Mouse (Mus musculus) lung, adult 2 months (tissue): Measurements from ENCODE around the gene Nxph1. TPM values are rescaled to one million over a fixed set of nuclear protein-coding genes. Genes with fewer than 3 reads are reported as not detected.

ENCODE experiments used
- DNase-seq: peaks from one replicate; pipeline ENCODE4 v3.0.0; 2022
- H3K4me1 ChIP-seq: fragments of 200-500 bp; 2 replicates; pipeline ENCODE4 v1.6.1; 2011; ENCODE audit warnings: low read length; ENCODE audit not compliant: control insufficient read depth, insufficient read depth
- H3K4me3 ChIP-seq: fragments of 200-500 bp; replicated peaks from 2 replicates; pipeline ENCODE3; 2011; ENCODE audit warnings: low read depth, mild to moderate bottlenecking, control low read depth, low read length; ENCODE audit errors: extremely low read depth
- CTCF ChIP-seq: fragments of 200-500 bp; IDR thresholded peaks from 2 replicates; pipeline ENCODE4 v1.5.1; 2011; ENCODE audit warnings: mild to moderate bottlenecking, low read length, control low read depth; ENCODE audit not compliant: insufficient read depth
- POLR2A ChIP-seq: fragments of 200-500 bp; IDR thresholded peaks from 2 replicates; pipeline ENCODE4 v1.6.1; 2011; ENCODE audit warnings: low read depth, mild to moderate bottlenecking, control low read depth, low read length, borderline replicate concordance; ENCODE audit errors: extremely low read depth
- WGBS: fragments of 180-500 bp; shearing (Covaris S2); methylation state at CpG from one replicate; pipeline ENCODE4 v1.1.7; 2018; 5-methylcytosine and 5-hydroxymethylcytosine counted together
- polyA plus RNA-seq: library from polyadenylated mRNA; depleted of rRNA; stranded (reverse); fragments of >200 nt; gene quantifications from 2 replicates; pipeline ENCODE4 v1.2.3, GENCODE M21; 2012

Gene Nxph1
- polyA plus RNA-seq, 1 experiment = 0.13 TPM

DNA sequence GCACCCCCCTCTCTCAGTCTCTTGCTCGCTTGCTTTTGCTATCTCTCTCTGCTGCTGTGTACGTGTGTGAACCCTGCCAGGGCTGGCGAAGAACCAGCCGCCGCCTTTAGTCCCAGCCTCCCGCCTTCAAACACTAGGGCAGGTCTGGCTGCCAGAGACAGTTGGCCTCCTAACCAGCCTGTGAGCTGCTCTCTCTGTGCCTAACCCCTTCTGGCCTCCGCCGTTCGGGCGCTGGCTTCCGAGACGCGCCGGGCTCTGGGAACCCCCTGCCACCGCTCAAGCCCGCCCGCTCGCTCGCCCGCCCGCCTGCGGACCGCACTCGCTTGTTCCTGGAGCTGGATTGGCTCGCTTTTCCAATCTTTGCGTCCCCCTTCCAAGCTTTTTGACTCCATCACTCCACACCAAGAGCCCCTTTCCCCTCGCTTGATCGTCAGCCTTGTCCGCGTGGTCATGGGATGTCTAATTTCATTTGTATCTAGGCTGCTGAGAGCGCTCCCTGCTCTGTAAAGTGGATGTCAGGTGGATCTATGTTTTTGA lies 1.5 kb downstream of the Nxph1 start:
- Histone ChIP-seq H3K4me1 (no peaks in the 10 kb centered on the region), H3K4me3 (no peak overlapping the region)
- DNase-seq = no peak
- TF ChIP-seq POLR2A (no peak), CTCF (no peak)
- 4% methylated on average over 31 of the region's 31 CpGs for WGBS

DNA sequence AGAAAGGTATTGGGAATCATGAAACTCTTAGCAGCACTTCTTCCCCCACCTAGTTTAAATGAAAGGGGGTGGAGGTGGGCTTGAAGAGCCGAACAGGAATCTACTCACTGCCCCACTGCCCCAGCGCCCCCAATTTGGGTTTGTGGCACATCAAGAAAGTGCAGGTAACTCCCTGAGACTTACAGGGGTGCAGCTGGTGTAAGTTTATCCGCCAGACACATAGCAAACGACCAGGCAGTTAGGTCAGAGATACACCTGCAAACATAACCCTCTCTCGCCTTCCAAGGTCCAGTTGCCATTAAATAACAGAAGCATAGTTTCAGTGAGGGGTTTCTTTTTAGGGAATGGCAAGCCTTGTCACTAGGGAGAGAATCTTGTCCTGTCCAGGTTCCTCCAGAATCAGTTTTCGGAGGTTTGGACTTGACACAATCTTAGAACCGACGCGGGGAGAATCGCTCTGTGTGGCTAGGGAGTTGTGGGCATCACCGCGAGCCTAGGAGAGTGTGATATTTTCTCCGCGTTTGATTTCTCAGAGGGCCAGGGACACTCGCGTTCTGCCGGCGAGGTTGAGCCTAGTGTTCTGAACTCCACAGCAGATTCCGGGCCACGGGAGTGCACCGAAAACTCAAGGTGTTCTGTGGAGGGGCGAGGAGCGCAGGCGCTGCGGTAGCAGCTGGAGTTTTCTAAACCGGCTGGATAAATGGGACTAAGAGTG lies 2.5 kb downstream of the Nxph1 start:
- DNase-seq = no peak
- WGBS = 3% methylated on average over 26 of the region's 26 CpGs
- Histone ChIP-seq H3K4me1 (no peaks in the 10 kb centered on the region), H3K4me3 (no peak overlapping the region)
- TF ChIP-seq POLR2A (no peak), CTCF (no peak)

DNA sequence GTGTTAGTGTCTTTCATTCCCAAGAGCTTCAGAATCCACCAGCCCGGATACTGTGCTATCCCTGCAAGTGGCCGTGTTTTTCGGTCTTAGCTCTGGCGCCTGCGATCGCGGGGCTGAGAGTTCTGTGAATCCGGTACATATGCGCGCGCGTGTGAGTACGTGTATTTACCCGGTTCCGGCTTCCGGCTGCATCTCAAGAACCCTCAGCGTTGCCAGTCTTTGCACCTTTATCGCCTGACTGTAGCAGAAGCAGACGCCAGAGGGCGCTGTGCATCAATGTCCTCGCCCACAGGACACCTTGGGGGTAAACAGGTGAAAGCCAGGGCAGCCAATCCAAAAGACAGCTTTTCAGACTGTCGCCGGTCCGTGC lies 3.1 kb downstream of the Nxph1 start:
- no peak overlapping the region for H3K4me3 ChIP-seq
- TF ChIP-seq CTCF (peak; percentile 42; the same call in 1 of the 2 replicates), POLR2A (no peak)
- WGBS = 1% methylated on average over 24 of the region's 24 CpGs
- H3K4me1 ChIP-seq = no peaks in the 10 kb centered on the region
- DNase-seq = peak; percentile 15

DNA sequence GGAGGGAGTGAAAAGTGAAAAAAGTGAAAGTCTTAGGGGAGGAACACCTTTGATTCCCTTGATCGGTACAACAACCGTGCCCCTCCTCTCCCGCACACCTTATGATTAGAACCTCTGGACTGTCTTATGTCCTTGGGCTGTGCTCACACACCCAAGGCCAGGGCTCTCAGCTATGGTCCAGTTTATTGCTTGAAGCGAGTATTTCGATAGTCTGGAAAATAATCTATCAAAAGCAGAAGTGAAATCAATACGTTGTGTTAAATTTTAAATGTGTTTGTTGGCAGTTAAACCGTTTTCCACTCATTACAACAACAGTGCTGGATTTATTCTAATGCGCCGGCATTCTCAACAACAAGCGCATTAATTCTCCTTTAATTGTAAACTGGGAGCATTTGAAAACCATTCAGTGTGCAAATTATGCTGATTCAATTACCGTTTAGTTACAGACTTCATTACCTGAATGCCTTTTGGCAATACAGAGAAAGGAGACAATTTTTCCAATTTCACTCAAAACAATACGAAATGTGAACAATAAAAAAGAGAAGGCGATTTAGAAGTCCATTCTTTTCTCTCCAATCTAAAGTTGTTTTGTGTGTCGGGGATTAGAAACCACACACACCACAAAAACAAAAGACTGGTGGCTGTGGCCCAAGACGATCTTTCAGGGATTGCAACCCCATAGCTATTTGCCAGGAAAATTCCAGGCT lies 3.8 kb downstream of the Nxph1 start:
- DNase-seq = no peak
- no peak for TF ChIP-seq POLR2A
- TF ChIP-seq CTCF = no peak
- H3K4me1 ChIP-seq = no peaks in the 10 kb centered on the region
- WGBS = 25% methylated on average over 15 of the region's 15 CpGs
- no peak overlapping the region for H3K4me3 ChIP-seq

DNA sequence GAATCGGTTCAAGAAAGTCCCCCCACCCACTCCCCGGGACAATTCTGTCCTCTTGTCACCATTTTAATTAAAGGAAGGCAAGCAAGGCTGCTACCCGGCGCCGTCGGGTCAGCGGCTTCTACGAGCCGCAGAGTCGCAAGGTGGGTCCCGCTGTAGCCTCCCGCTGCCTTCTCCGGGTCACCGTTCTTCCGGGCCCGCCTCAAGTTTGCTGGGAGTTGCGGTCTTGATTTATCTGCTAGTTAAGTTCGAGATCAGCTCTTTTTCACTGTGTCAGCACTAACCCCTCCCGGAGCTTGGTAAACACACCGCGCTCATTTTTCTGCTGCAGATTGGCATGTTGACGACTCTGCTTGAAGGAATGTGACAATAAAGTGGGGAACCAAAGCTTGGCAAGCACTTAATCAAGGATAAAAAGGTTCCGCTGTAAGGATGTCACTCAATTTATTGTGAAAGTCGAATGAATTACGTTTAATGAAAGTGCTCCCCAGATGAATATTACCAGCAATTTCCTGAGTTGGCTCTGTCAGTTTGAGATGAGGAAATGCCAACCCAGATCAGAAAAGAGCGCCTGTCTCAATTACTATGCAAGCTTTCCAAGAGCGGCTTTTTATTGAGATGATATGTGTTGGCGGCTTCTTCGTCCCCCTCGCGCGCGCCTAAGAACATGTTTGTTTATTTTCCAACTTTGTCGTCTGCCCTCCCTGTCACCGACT lies 7.7 kb downstream of the Nxph1 start:
- WGBS = 3% methylated on average over 35 of the region's 35 CpGs
- DNase-seq = no peak
- TF ChIP-seq CTCF = no peak
- no peak for TF ChIP-seq POLR2A

DNA sequence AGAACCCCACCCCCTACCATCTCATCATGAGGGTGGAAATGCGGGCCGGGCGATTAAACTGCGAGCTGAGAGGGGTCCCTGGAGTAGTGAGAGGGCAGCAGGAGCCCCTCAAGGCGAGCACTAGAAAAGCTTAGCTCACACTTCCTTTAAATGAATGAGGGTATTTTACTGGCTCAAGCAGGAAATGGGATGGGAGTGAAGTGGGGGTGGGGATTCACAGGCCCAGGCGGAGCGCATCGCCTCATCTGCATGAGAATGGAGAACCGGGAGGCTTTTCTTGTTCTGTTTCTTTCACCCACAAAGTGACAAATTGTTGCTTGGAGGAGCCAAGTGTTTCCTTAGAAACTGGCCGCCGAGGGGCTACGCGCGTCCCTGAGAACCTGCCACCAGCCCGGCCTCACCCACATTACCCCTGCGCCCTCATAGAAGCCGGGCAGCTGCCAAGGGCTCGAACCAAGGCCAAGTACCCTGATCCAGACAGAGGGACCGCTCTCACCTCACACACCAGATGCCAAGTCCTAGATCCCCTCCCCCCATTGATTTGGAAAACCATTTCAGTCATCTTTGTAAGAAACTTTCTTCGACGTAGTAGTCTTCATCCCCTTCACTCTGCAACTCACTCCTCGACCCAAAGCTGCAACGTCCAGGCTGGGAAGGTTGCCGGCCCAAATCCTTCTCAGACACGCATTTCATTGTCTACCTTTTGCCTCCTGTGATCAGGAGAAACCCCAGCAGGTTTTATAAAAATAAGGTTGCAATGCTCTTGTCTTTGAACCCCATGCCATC lies 8.7 kb downstream of the Nxph1 start:
- 7% methylated on average over 25 of the region's 25 CpGs for WGBS
- H3K4me1 ChIP-seq = no peaks in the 10 kb centered on the region
- TF ChIP-seq POLR2A (no peak), CTCF (no peak)
- no peak overlapping the region for H3K4me3 ChIP-seq
- no peak for DNase-seq

More for the DNA sequence above, 7.7 kb downstream of the Nxph1 start:
- Histone ChIP-seq H3K4me3 (no peak overlapping the region), H3K4me1 (no peaks in the 10 kb centered on the region)

DNA sequence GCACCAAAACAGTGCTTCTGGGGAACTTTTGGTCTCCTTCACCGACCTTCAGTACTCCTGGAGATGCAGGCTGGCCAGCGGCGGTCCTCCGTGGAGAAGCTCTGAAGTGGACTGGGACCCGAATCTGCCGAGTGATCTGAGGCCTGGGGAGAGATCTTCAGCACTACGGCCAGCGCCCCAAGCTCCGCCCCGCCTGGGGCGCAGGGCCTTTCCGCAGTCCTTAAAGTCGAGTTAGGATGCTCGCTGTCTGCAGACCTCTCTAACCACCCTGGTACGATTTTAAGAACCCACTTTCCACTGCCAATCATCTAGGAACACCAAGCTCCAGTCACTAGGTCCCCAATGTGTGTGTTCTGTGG lies 9.3 kb downstream of the Nxph1 start:
- TF ChIP-seq CTCF = no peak
- TF ChIP-seq POLR2A = no peak
- no peak for DNase-seq
- Histone ChIP-seq H3K4me3 (no peak overlapping the region), H3K4me1 (no peaks in the 10 kb centered on the region)
- 3% methylated on average over 15 of the region's 15 CpGs for WGBS

DNA sequence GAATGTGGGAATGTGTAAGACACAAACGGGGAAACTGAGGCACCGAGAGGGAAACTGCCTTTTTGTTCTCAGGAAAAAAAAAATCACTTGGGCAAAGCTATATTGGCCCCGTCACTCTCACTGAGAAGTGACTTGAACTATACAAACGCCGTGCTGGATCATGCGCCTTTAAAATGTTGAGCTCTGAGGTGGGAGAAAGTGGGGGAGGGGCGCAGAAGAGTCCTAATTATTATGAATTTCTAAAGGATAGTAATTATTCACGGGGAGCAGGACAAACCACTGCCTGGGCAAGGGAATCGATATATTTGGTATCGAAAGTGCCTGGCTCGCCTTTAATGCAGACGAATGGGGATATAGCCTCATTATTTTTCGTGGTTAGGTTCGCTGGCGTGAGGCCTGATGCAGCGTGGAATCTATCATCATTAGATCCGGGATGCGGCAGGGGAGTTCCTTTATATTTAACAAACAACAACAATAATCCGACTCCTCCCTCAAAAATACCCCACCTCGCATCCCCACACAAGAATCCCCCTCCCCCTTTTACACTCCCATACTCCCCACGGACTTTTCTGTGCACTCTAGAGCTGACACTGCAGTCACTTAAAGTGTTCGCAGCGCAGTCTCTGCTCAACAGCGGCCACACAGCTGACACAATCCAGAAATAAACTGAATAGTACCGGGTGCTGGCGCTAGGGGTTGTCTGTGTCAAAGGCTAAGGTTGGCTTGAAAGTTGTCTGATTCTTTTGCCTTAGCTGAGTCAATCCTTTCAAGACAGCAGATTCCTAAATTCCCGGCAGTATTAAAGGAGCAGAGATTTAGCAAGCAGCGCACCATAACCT lies 10.1 kb downstream of the Nxph1 start:
- 7% methylated on average over 28 of the region's 28 CpGs for WGBS
- H3K4me3 ChIP-seq = no peak overlapping the region
- no peaks in the 10 kb centered on the region for H3K4me1 ChIP-seq
- TF ChIP-seq POLR2A = no peak
- TF ChIP-seq CTCF = no peak
- DNase-seq = no peak

DNA sequence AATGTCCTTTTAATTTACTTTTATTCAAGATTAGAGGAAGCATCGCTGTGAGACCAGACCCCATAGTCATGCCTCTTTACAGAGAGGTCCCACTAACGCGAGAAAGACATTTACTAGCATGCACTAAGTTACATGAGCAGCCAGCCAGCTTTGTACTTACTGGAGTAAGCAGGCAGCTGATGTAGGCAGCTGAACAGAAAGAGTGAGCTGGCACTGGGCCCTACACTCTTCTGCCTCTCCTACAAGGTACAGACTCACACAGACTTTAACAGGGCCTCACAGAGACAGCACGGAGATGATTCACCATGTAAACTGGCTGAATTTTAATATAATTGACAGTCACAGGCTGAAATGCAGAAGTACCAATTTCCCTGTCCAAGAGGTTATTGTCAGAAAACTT lies 11.6 kb downstream of the Nxph1 start:
- no peak for DNase-seq
- WGBS = 68% methylated on average over 4 of the region's 4 CpGs
- no peaks in the 10 kb centered on the region for H3K4me1 ChIP-seq
- no peak overlapping the region for H3K4me3 ChIP-seq
- TF ChIP-seq POLR2A (no peak), CTCF (no peak)
